7 mouse cellular contexts compared by ENCODE assay signal in the genomic region with DNA sequence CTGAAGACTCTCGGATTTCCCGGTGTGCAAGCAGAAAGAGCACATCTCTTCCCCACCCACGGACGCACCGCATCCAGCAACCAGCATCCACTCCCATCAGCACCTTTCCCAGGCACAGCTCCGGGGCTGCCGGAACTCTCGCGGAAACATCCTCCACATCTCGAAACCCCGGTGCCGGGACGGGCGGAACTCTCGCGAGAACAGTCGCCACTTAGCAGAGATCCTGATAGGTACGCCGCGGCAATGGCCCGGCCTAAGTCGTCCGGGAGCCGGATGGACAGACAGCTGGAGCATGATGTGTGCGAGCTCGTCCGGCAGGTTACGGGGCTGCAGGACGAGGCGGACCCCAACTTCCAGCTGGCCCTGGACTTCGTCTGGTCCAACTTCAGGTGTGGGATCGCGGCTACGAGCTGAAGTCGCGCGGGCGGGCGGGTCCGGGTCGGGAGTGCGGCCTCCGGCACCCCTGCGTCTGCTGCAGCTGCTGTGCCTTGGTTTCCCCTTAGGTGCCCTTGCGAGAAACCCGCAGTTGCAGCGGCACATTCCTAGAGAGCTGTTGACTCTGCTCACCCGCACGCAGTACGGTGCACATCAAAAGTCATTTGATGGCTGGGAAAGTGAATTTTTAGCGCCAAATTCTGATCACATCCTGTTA. TPM values are rescaled to one million over a fixed set of nuclear protein-coding genes. Genes with fewer than 3 reads are reported as not detected.
DNase-seq lines count a peak whose midpoint lies in the region; ATAC-seq lines count a peak whose summit lies in the region.

A gene (plus strand): TSS at position 203 of the 652 bp plus-strand sequence.

- intact Hi-C loops in left cerebral cortex, postnatal 36 days (cut with DNase I), result no loop called here

- H3K9me3 ChIP-seq in intestine, embryonic 16.5 days (ENCODE audit: control insufficient read depth, low read length), result no peaks in the 10 kb centered on the region
- H3K9me3 ChIP-seq in midbrain, embryonic 11.5 days (ENCODE audit: control insufficient read depth, low read length), result no peaks in the 10 kb centered on the region

- no peaks in the 10 kb centered on the region for H3K27me3 ChIP-seq in intestine, embryonic 16.5 days (replicated peaks; ENCODE audit: control insufficient read depth, insufficient read depth, low read length)
- H3K27me3 ChIP-seq in midbrain, embryonic 11.5 days (ENCODE audit: control insufficient read depth, insufficient read depth, low read length), result no peaks in the 10 kb centered on the region

- peaks cover 4% of the 10 kb centered on the region for H3K4me1 ChIP-seq in intestine, embryonic 16.5 days (ENCODE audit: control insufficient read depth, insufficient read depth, low read length)
- peaks cover 8% of the 10 kb centered on the region for H3K4me1 ChIP-seq in midbrain, embryonic 11.5 days (ENCODE audit: control insufficient read depth, insufficient read depth, low read length)

- WGBS in intestine, embryonic 16.5 days, result under 1% methylated on average over 51 of the region's 51 CpGs
- under 1% methylated on average over 50 of the region's 51 CpGs for WGBS in midbrain, embryonic 11.5 days

- DNase-seq in adrenal gland, adult 8-10 months, result peak; percentile 97
- peak; percentile 96 for DNase-seq in embryo, embryonic 9.5 days (ENCODE audit: extremely low spot score)
- DNase-seq in gastrocnemius, postnatal 4 days (ENCODE audit: low spot score in 2 of 2), result peak; percentile 93 to 99
- peak; percentile 97 to 98 for DNase-seq in left cerebral cortex, postnatal 36 days (ENCODE audit: low spot score in 2 of 2)
- DNase-seq in midbrain, embryonic 11.5 days (ENCODE audit: low spot score, missing footprints), result peak; percentile 99
- DNase-seq in skeletal muscle tissue, adult 2 months (ENCODE audit: low read depth, low spot score), result peak; percentile 97

- peak within 1 kb of the TSS; percentile 65 for H3K4me3 ChIP-seq in intestine, embryonic 16.5 days (ENCODE audit: low read length)
- peak within 1 kb of the TSS; percentile 67 for H3K4me3 ChIP-seq in midbrain, embryonic 11.5 days (ENCODE audit: low read depth, low read length)

- peak within 1 kb of the TSS; percentile 50; the same call in 1 of the 2 replicates for H3K27ac ChIP-seq in intestine, embryonic 16.5 days (ENCODE audit: low read length)
- H3K27ac ChIP-seq in midbrain, embryonic 11.5 days (ENCODE audit: low read depth, low read length), result no peak within 1 kb of the TSS; the same call in 1 of the 2 replicates

- peak; percentile 100 for ATAC-seq in intestine, embryonic 16.5 days
- ATAC-seq in midbrain, embryonic 11.5 days (ENCODE audit: low FRiP score), result peak; percentile 99

- H3K4me2 ChIP-seq in intestine, embryonic 16.5 days (ENCODE audit: low read depth, low read length), result peak within 1 kb of the TSS; percentile 66
- peak within 1 kb of the TSS; percentile 73 for H3K4me2 ChIP-seq in midbrain, embryonic 11.5 days

- peaks cover 13% of the 10 kb centered on the region for H3K36me3 ChIP-seq in intestine, embryonic 16.5 days (ENCODE audit: control insufficient read depth, insufficient read depth, low read length)
- peaks cover 13% of the 10 kb centered on the region; the same call in 1 of the 2 replicates for H3K36me3 ChIP-seq in midbrain, embryonic 11.5 days (ENCODE audit: control insufficient read depth, insufficient read depth, low read length)

- H3K9ac ChIP-seq in intestine, embryonic 16.5 days (ENCODE audit: low read depth, low read length), result peak within 1 kb of the TSS; percentile 81
- peak within 1 kb of the TSS; percentile 92 for H3K9ac ChIP-seq in midbrain, embryonic 11.5 days (ENCODE audit: low read length)

RNA-seq across cellular contexts. Expression of the gene that starts here (rescaled TPM):
- total RNA-seq in adrenal gland, adult 8-10 months (2022), result 10 to 100 TPM; 21.7 to 31.7 (median 25.2) TPM
- 10 to 100 TPM; 16.3 to 18.6 TPM for total RNA-seq in gastrocnemius, postnatal 4 days (2021)
- 18.1 and 18.3 TPM in 2 replicates for polyA plus RNA-seq in intestine, embryonic 16.5 days (2015; fragmentation: Nextera tagmentation; extraction: Ambion mirVana)
- total RNA-seq in left cerebral cortex, postnatal 36 days (2021), result 10 to 100 TPM; 30.9 to 35.5 TPM
- polyA plus RNA-seq in midbrain, embryonic 11.5 days (2014; fragmentation: Nextera tagmentation; extraction: Ambion mirVana), result 31.8 and 37.4 TPM in 2 replicates
